Mouse (Mus musculus): ENCODE data around the gene Hyal1. TPM values are rescaled to one million over a fixed set of nuclear protein-coding genes. Genes with fewer than 3 reads are reported as not detected.

Hyal1 gene
- total and polyA plus RNA-seq, 3 experiments = 0.40 to 0.59 TPM; not detected in 1

- TF ChIP-seq ZNF384 (IDR thresholded peaks at IDR 0.05; ENCODE audit: low read depth, low read length) (no peak), CTCF (conservative IDR thresholded peaks at IDR 0.05 in 1 of 2, IDR thresholded peaks at IDR 0.05 in 1 of 2; ENCODE audit: low read depth in 2 of 2, low read length in 2 of 2) (no peak), SMC3 (IDR thresholded peaks at IDR 0.05; ENCODE audit: low read depth, low read length) (no peak), CHD2 (IDR thresholded peaks at IDR 0.05; ENCODE audit: low read length) (no peak), MAX (IDR thresholded peaks at IDR 0.05; ENCODE audit: low read length) (peak; percentile 91), MYC (IDR thresholded peaks at IDR 0.05; ENCODE audit: low read depth, low read length) (peak; percentile 71), USF2 (conservative IDR thresholded peaks at IDR 0.05; ENCODE audit: low read depth, low read length) (no peak), TBP (conservative IDR thresholded peaks at IDR 0.05; ENCODE audit: low read depth, low read length) (no peak), BHLHE40 (IDR thresholded peaks at IDR 0.05; ENCODE audit: low read depth, low read length) (peak; percentile 83), ELF1 (IDR thresholded peaks at IDR 0.05; ENCODE audit: low read depth, low read length) (peak; percentile 90), ETS1 (conservative IDR thresholded peaks at IDR 0.05; ENCODE audit: low read depth, low read length) (peak; percentile 49; the same call in 1 of the 2 replicates), POLR2A (IDR thresholded peaks at IDR 0.05; ENCODE audit: low read depth, low read length) (peak; percentile 93), JUN (IDR thresholded peaks at IDR 0.05; ENCODE audit: insufficient read depth, low read depth, low read length) (peak; percentile 80), UBTF (IDR thresholded peaks at IDR 0.05; ENCODE audit: low read depth, low read length) (no peak)
Observed at GRCm38 (mm10) chr9:107554319-107554825, 22.4 kb upstream of the Hyal1 start (continued).

GRCm38 (mm10) chr9:107555031-107555457, 21.7 kb upstream of the Hyal1 start:
- TF ChIP-seq PAX5 (IDR thresholded peaks at IDR 0.05; ENCODE audit: low read length) (no peak), SIN3A (IDR thresholded peaks at IDR 0.05; ENCODE audit: low read length) (0 out of 2 replicates have a peak, but pooled peaks have one; percentile 8), RCOR1 (conservative IDR thresholded peaks at IDR 0.05; ENCODE audit: low read depth, low read length) (no peak)
- Histone ChIP-seq H3K4me1 (ENCODE audit: control insufficient read depth in 1 of 2, insufficient read depth in 2 of 2) (peaks cover 10 to 30% of the 10 kb centered on the region in 2 experiments), H3K9ac (ENCODE audit: insufficient read depth, low read depth) (peak overlapping the region; percentile 77), H3K27ac (ENCODE audit: insufficient read depth, low read depth) (peak overlapping the region; percentile 82), H3K4me2 (ENCODE audit: insufficient read depth, low read depth, poor library complexity, severe bottlenecking) (peak overlapping the region; percentile 90; the same call in 1 of the 2 replicates), H3K4me3 (replicated peaks in 1 of 3; ENCODE audit: low read depth in 2 of 3, low read length in 2 of 3, poor library complexity in 1 of 3) (peak overlapping the region; percentile 69 to 91 (median 83)), H3K79me2 (replicated peaks; ENCODE audit: control insufficient read depth, extremely low read depth, insufficient read depth, poor library complexity, severe bottlenecking) (peaks cover 29% of the 10 kb centered on the region), H3K36me3 (replicated peaks in 1 of 2; ENCODE audit: control insufficient read depth in 1 of 2, insufficient read depth in 1 of 2, low read length in 1 of 2) (peaks cover 32 to 53% of the 10 kb centered on the region in 2 experiments), H3K27me3 (replicated peaks) (no peaks in the 10 kb centered on the region), H3K9me3 (replicated peaks; ENCODE audit: low read length) (no peaks in the 10 kb centered on the region)
- dilution Hi-C loops (cut with MboI; ENCODE audit: extremely low pct_ligation_motif_present, extremely low pct_unique_long_range_greater_than_20kb, low sequenced_read_pairs) (no loop called here), in situ Hi-C loops (cut with MboI; ENCODE audit: low pct_ligation_motif_present, low pct_unique_long_range_greater_than_20kb, low sequenced_read_pairs) (no loop called here)
- DNase-seq (ENCODE audit: extremely low read depth) = no peak

- no peak for DNase-seq (ENCODE audit: extremely low read depth)
- dilution Hi-C loops (cut with MboI; ENCODE audit: extremely low pct_ligation_motif_present, extremely low pct_unique_long_range_greater_than_20kb, low sequenced_read_pairs) = no loop called here
- Histone ChIP-seq H3K4me1 (ENCODE audit: control insufficient read depth in 1 of 2, insufficient read depth in 2 of 2) (peaks cover 10 to 27% of the 10 kb centered on the region in 2 experiments), H3K4me2 (ENCODE audit: insufficient read depth, low read depth, poor library complexity, severe bottlenecking) (peak overlapping the region; percentile 90), H3K9me3 (replicated peaks; ENCODE audit: low read length) (no peaks in the 10 kb centered on the region), H3K27ac (ENCODE audit: insufficient read depth, low read depth) (no peak overlapping the region), H3K36me3 (replicated peaks in 1 of 2; ENCODE audit: control insufficient read depth in 1 of 2, insufficient read depth in 1 of 2, low read length in 1 of 2) (peaks cover 32 to 58% of the 10 kb centered on the region in 2 experiments), H3K4me3 (replicated peaks in 1 of 3; ENCODE audit: low read depth in 2 of 3, low read length in 2 of 3, poor library complexity in 1 of 3) (peak overlapping the region; percentile 69 to 91 (median 83)), H3K27me3 (replicated peaks) (no peaks in the 10 kb centered on the region), H3K79me2 (replicated peaks; ENCODE audit: control insufficient read depth, extremely low read depth, insufficient read depth, poor library complexity, severe bottlenecking) (peaks cover 29% of the 10 kb centered on the region), H3K9ac (ENCODE audit: insufficient read depth, low read depth) (peak overlapping the region; percentile 77)
- in situ Hi-C loops (cut with MboI; ENCODE audit: low pct_ligation_motif_present, low pct_unique_long_range_greater_than_20kb, low sequenced_read_pairs) = no loop called here
- TF ChIP-seq IRF4 (IDR thresholded peaks at IDR 0.05; ENCODE audit: low read depth, low read length) (no peak), MAX (IDR thresholded peaks at IDR 0.05; ENCODE audit: low read length) (no peak), HCFC1 (IDR thresholded peaks at IDR 0.05; ENCODE audit: low read depth, low read length) (no peak), CHD1 (IDR thresholded peaks at IDR 0.05; ENCODE audit: low read depth, low read length) (no peak), ELF1 (IDR thresholded peaks at IDR 0.05; ENCODE audit: low read depth, low read length) (no peak), TCF12 (IDR thresholded peaks at IDR 0.05; ENCODE audit: low read depth, low read length) (no peak), SMC3 (IDR thresholded peaks at IDR 0.05; ENCODE audit: low read depth, low read length) (no peak), POLR2A (IDR thresholded peaks at IDR 0.05; ENCODE audit: low read depth, low read length) (no peak), GABPA (IDR thresholded peaks at IDR 0.05; ENCODE audit: insufficient replicate concordance, low read depth, low read length) (no peak), TBP (conservative IDR thresholded peaks at IDR 0.05; ENCODE audit: low read depth, low read length) (no peak), USF2 (conservative IDR thresholded peaks at IDR 0.05; ENCODE audit: low read depth, low read length) (no peak), MYC (IDR thresholded peaks at IDR 0.05; ENCODE audit: low read depth, low read length) (no peak)
Observed at GRCm38 (mm10) chr9:107555701-107556100, 21.0 kb upstream of the Hyal1 start.
